Mouse (Mus musculus): Measurements from ENCODE around the gene Lmf2. TPM values are rescaled to one million over a fixed set of nuclear protein-coding genes. Genes with fewer than 3 reads are reported as not detected.

Lmf2 gene
- polyA plus RNA-seq, 1 experiment from 2014 or later = 24.2 TPM

DNA sequence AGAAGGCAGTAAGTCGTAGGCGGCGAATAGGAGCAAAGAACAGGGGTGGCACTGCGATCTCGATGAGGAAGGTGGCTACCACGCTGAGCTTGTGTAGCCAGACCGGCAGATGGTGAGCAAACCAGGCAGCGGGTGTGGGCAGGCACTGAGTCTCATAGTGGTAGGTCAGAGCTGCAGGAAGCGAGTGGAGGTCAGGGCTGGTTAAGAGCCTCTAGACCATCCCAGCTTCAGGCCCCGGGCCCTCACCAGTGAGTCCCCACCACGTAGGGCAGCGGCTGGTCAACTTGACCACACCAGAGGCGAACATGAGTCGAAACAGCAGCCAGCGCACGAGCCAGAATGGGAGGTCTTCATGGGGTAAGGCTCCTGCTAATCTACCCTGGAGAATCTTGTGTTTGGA, 1.6 kb downstream of the Lmf2 start:
- no peak overlapping the region for H3K4me2 ChIP-seq (replicated peaks)
- H3K4me3 ChIP-seq (replicated peaks; ENCODE audit: low read length) = no peak overlapping the region
- no peaks in the 10 kb centered on the region for H3K9me3 ChIP-seq (ENCODE audit: control insufficient read depth, low read length)
- DNase-seq (ENCODE audit: low spot score) (no peak), ATAC-seq (ENCODE audit: low FRiP score) (no peak)
- H3K36me3 ChIP-seq (replicated peaks; ENCODE audit: control insufficient read depth, insufficient read depth) = peaks cover 38% of the 10 kb centered on the region
- no peaks in the 10 kb centered on the region for H3K27me3 ChIP-seq (ENCODE audit: control insufficient read depth, insufficient read depth, low read length)
- H3K4me1 ChIP-seq (replicated peaks; ENCODE audit: control insufficient read depth, insufficient read depth, low read length) = peaks cover 19% of the 10 kb centered on the region
- no peak overlapping the region for H3K27ac ChIP-seq
- 94% methylated on average over 16 of the region's 16 CpGs for WGBS
- H3K9ac ChIP-seq = no peak overlapping the region

DNA sequence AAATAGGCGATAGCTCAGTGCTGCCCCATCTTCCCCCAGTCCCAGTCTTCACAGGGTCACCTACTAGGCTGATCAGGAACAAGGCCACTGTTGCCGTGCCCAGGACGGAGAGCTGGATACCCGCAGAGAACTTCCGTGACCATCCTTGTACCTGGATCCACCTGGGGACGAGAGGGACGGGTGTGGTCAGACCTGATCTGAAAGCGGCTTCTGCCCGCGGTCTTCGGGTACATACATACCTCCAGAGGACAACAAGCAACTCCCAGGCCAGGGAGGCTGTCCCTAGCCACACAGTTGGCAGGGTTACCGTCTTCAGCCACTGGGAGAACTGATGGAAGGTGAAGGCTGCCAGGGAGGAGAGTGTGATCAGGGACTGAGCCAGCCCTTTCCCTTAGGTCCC, 2.7 kb downstream of the Lmf2 start:
- no peak overlapping the region for H3K27ac ChIP-seq
- no peaks in the 10 kb centered on the region for H3K9me3 ChIP-seq (ENCODE audit: control insufficient read depth, low read length)
- WGBS = 97% methylated on average over 12 of the region's 12 CpGs
- no peak overlapping the region for H3K4me2 ChIP-seq (replicated peaks)
- no peak overlapping the region for H3K4me3 ChIP-seq (replicated peaks; ENCODE audit: low read length)
- no peak overlapping the region for H3K9ac ChIP-seq
- ATAC-seq (ENCODE audit: low FRiP score) = no peak
- peaks cover 38% of the 10 kb centered on the region for H3K36me3 ChIP-seq (replicated peaks; ENCODE audit: control insufficient read depth, insufficient read depth)
- no peak for DNase-seq (ENCODE audit: low spot score)
- H3K27me3 ChIP-seq (ENCODE audit: control insufficient read depth, insufficient read depth, low read length) = no peaks in the 10 kb centered on the region
- H3K4me1 ChIP-seq (replicated peaks; ENCODE audit: control insufficient read depth, insufficient read depth, low read length) = peaks cover 19% of the 10 kb centered on the region

DNA sequence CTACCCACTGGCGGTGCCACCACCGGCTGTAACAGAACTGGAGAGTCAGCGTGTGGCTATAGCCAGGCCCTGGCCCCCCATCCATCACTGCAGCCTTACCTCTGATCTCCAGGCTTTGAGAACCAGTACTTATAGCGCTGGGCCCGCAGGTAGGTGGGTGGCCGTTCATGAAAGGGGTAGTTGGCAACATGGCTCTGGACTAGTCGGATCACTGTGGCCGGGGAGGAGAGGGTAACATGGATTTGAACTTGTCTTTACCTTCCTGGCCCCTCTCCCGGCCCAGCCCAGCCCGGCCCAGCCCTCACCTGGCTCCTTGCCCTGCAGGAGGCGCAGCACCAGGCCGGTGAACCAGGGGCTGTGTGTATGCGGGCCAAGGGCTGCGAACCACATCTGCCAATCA, 3.4 kb downstream of the Lmf2 start:
- H3K4me3 ChIP-seq (replicated peaks; ENCODE audit: low read length) = no peak overlapping the region
- peaks cover 38% of the 10 kb centered on the region for H3K36me3 ChIP-seq (replicated peaks; ENCODE audit: control insufficient read depth, insufficient read depth)
- H3K27ac ChIP-seq = no peak overlapping the region
- H3K9ac ChIP-seq = no peak overlapping the region
- DNase-seq (ENCODE audit: low spot score) = no peak
- 98% methylated on average over 14 of the region's 14 CpGs for WGBS
- H3K9me3 ChIP-seq (ENCODE audit: control insufficient read depth, low read length) = no peaks in the 10 kb centered on the region
- H3K4me2 ChIP-seq (replicated peaks) = no peak overlapping the region
- no peak for ATAC-seq (ENCODE audit: low FRiP score)
- H3K4me1 ChIP-seq (replicated peaks; ENCODE audit: control insufficient read depth, insufficient read depth, low read length) = peaks cover 16% of the 10 kb centered on the region
- no peaks in the 10 kb centered on the region for H3K27me3 ChIP-seq (ENCODE audit: control insufficient read depth, insufficient read depth, low read length)

DNA sequence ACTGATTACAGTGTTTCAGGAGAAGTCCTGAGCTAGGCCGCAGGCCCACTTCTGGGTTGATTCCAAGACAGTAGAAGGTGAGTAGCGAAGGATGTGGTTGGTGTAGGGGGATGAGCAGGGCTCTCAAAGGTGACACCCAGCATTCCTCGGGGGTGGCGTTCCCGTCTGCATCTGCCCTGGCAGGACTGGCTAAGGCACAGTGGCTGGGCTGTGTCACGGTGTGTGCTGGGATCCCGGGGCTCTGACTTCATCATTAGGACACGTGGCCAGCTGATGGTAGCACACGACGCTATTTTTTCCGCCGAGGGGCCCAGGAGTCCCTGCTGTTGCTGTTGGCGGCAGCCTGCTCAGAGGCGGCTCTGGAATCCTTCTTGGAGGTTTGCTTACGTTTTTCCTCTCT, 4.2 kb downstream of the Lmf2 start:
- Histone ChIP-seq H3K27ac (no peak overlapping the region), H3K4me3 (replicated peaks; ENCODE audit: low read length) (no peak overlapping the region), H3K27me3 (ENCODE audit: control insufficient read depth, insufficient read depth, low read length) (no peaks in the 10 kb centered on the region), H3K9me3 (ENCODE audit: control insufficient read depth, low read length) (no peaks in the 10 kb centered on the region), H3K9ac (no peak overlapping the region), H3K4me2 (replicated peaks) (no peak overlapping the region), H3K36me3 (replicated peaks; ENCODE audit: control insufficient read depth, insufficient read depth) (peaks cover 38% of the 10 kb centered on the region), H3K4me1 (replicated peaks; ENCODE audit: control insufficient read depth, insufficient read depth, low read length) (peaks cover 8% of the 10 kb centered on the region)
- WGBS = 90% methylated on average over 15 of the region's 15 CpGs
- ATAC-seq (ENCODE audit: low FRiP score) (no peak), DNase-seq (ENCODE audit: low spot score) (no peak)

DNA sequence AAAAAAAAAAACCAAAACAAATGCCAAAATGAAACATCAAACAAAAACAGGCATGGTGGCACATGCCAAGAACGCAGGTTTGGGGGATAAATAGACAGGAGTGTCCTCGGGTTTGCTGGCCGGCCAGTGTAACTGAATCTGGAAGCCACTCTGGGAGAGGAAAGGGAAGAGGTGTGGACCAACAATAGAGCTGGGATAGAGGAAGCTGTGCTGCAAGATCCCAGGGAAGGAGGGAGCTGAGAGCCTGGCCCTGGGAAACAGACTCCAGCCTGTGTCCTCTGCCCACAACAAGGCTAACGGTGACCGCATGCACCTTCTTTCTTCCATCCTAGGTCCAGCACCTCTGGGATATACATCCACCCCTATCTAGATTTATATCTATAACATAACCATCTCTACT, 5.0 kb downstream of the Lmf2 start:
- Histone ChIP-seq H3K9ac (no peak overlapping the region), H3K4me1 (replicated peaks; ENCODE audit: control insufficient read depth, insufficient read depth, low read length) (peaks cover 8% of the 10 kb centered on the region), H3K9me3 (ENCODE audit: control insufficient read depth, low read length) (no peaks in the 10 kb centered on the region), H3K27ac (no peak overlapping the region), H3K4me2 (replicated peaks) (no peak overlapping the region), H3K4me3 (replicated peaks; ENCODE audit: low read length) (no peak overlapping the region), H3K36me3 (replicated peaks; ENCODE audit: control insufficient read depth, insufficient read depth) (peaks cover 38% of the 10 kb centered on the region), H3K27me3 (ENCODE audit: control insufficient read depth, insufficient read depth, low read length) (no peaks in the 10 kb centered on the region)
- DNase-seq (ENCODE audit: low spot score) (no peak), ATAC-seq (ENCODE audit: low FRiP score) (no peak)
- WGBS = 95% methylated on average over 5 of the region's 5 CpGs

DNA sequence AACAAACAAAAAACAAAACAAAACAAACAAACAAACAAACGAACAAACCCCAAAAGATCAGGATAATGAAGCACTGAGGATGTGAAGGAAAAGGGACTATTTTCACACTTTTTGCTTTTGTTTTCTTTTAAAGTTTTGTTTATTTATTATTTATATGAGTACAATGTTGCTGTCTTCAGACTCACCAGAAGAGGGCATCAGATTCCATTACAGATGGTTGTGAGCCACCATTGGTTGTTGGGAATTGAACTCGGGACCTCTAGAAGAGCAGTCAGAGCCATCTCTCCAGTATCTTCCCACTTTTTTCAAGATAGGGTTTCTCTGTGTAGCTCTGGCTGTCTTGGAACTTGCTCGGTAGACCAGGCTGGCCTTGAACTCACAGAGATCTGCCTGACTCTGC, 12.1 kb downstream of the Lmf2 start:
- H3K27me3 ChIP-seq (ENCODE audit: control insufficient read depth, insufficient read depth, low read length) = no peaks in the 10 kb centered on the region
- H3K36me3 ChIP-seq (replicated peaks; ENCODE audit: control insufficient read depth, insufficient read depth) = no peaks in the 10 kb centered on the region
- ATAC-seq (ENCODE audit: low FRiP score) = no peak
- H3K9me3 ChIP-seq (ENCODE audit: control insufficient read depth, low read length) = no peaks in the 10 kb centered on the region
- DNase-seq (ENCODE audit: low spot score) = no peak
- WGBS = 92% methylated on average over 3 of the region's 3 CpGs
- H3K4me1 ChIP-seq (replicated peaks; ENCODE audit: control insufficient read depth, insufficient read depth, low read length) = no peaks in the 10 kb centered on the region
- H3K4me3 ChIP-seq (replicated peaks; ENCODE audit: low read length) = no peak overlapping the region
- no peak overlapping the region for H3K27ac ChIP-seq
- no peak overlapping the region for H3K9ac ChIP-seq
- no peak overlapping the region for H3K4me2 ChIP-seq (replicated peaks)

DNA sequence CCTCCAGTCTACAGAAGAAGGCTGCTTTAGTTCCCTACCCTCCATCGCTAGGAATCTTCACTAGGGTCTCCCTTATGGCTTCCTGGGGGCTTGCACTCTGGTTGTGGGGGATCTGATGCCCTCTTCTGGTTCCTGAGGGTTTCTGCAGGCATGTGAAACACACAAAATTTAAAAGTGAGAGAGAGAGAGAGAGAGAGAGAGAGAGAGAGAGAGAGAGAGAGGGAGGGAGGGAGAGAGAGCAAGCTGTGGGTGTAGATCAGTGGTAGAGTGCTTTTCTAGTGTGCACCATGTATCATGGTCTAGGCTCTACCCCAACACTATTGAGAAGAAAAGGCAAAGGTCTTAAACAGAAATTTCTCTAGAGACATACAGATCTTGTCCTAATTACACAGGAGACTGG, 13.8 kb downstream of the Lmf2 start:
- Histone ChIP-seq H3K36me3 (replicated peaks; ENCODE audit: control insufficient read depth, insufficient read depth) (no peaks in the 10 kb centered on the region), H3K27ac (no peak overlapping the region), H3K27me3 (ENCODE audit: control insufficient read depth, insufficient read depth, low read length) (no peaks in the 10 kb centered on the region), H3K4me3 (replicated peaks; ENCODE audit: low read length) (no peak overlapping the region), H3K9ac (no peak overlapping the region), H3K9me3 (ENCODE audit: control insufficient read depth, low read length) (no peaks in the 10 kb centered on the region), H3K4me1 (replicated peaks; ENCODE audit: control insufficient read depth, insufficient read depth, low read length) (no peaks in the 10 kb centered on the region), H3K4me2 (replicated peaks) (no peak overlapping the region)
- DNase-seq (ENCODE audit: low spot score) = no peak
- WGBS = 25% methylated on average over 1 of the region's 1 CpGs
- no peak for ATAC-seq (ENCODE audit: low FRiP score)

DNA sequence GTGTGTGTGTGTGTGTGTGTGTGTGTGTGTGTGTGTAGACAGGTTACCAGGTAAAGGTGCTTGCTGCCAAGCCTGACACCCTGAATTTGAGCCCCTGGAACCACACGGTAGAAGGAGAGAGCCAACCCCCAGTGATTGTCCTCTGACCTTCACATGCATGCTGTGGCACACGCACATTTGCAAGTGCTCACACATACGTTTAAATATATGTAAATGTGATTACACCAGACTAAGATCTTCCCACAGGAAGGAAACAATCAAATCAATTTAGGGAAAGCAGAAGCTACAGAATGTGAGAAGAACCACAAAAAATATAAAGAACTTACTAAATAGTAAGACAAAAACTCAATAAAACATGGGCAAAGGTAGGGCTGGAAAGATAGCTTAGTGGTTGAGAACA, 15.3 kb downstream of the Lmf2 start:
- DNase-seq (ENCODE audit: low spot score) = no peak
- no peaks in the 10 kb centered on the region for H3K27me3 ChIP-seq (ENCODE audit: control insufficient read depth, insufficient read depth, low read length)
- no peak overlapping the region for H3K4me2 ChIP-seq (replicated peaks)
- no peak overlapping the region for H3K4me3 ChIP-seq (replicated peaks; ENCODE audit: low read length)
- no peak for ATAC-seq (ENCODE audit: low FRiP score)
- H3K36me3 ChIP-seq (replicated peaks; ENCODE audit: control insufficient read depth, insufficient read depth) = no peaks in the 10 kb centered on the region
- WGBS = 84% methylated on average over 3 of the region's 3 CpGs
- no peak overlapping the region for H3K9ac ChIP-seq
- H3K27ac ChIP-seq = no peak overlapping the region
- H3K9me3 ChIP-seq (ENCODE audit: control insufficient read depth, low read length) = no peaks in the 10 kb centered on the region
- no peaks in the 10 kb centered on the region for H3K4me1 ChIP-seq (replicated peaks; ENCODE audit: control insufficient read depth, insufficient read depth, low read length)

DNA sequence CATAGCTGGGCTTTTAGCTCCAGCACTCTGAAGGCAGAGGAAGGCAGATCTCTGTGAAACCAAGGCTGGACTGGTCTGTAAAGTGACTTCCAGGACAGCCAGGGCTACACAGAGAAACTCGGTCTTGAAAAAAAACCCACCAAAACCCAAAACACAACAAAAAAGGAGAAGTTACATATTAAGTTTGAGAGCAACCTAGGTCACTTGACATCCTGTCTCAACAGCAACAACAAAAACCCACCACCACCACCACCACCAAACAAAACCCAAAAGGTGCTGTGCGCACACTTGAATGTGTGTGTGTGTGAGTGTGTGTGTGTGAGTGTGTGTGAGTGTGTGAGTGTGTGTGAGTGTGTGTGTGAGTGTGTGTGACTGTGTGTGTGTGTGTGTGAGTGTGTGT, 15.8 kb downstream of the Lmf2 start:
- H3K4me3 ChIP-seq (replicated peaks; ENCODE audit: low read length) = no peak overlapping the region
- no peaks in the 10 kb centered on the region for H3K4me1 ChIP-seq (replicated peaks; ENCODE audit: control insufficient read depth, insufficient read depth, low read length)
- no peak for DNase-seq (ENCODE audit: low spot score)
- no peaks in the 10 kb centered on the region for H3K36me3 ChIP-seq (replicated peaks; ENCODE audit: control insufficient read depth, insufficient read depth)
- no peak for ATAC-seq (ENCODE audit: low FRiP score)
- no peaks in the 10 kb centered on the region for H3K27me3 ChIP-seq (ENCODE audit: control insufficient read depth, insufficient read depth, low read length)
- WGBS = 85% methylated on average over 2 of the region's 2 CpGs
- no peak overlapping the region for H3K4me2 ChIP-seq (replicated peaks)
- no peaks in the 10 kb centered on the region for H3K9me3 ChIP-seq (ENCODE audit: control insufficient read depth, low read length)
- H3K27ac ChIP-seq = no peak overlapping the region
- no peak overlapping the region for H3K9ac ChIP-seq

DNA sequence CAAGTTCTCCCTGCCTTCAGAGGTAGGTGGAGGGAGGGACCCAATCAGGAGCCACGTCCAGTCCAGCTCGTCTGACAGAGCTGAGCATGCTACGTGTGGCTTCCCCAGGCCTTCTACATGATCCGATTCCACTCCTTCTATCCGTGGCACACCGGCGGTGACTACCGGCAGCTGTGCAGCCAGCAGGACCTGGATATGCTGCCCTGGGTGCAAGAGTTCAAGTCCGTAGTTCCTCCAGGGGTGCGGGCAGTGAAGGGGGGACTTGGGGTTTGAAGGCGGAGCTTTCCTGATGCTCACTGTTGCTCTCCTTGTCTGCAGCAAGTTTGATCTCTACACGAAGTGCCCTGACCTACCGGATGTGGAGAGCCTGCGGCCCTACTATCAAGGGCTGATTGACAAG, 19.0 kb downstream of the Lmf2 start:
- no peaks in the 10 kb centered on the region for H3K9me3 ChIP-seq (ENCODE audit: control insufficient read depth, low read length)
- H3K4me2 ChIP-seq (replicated peaks) = no peak overlapping the region
- H3K9ac ChIP-seq = no peak overlapping the region
- no peak overlapping the region for H3K4me3 ChIP-seq (replicated peaks; ENCODE audit: low read length)
- no peaks in the 10 kb centered on the region for H3K27me3 ChIP-seq (ENCODE audit: control insufficient read depth, insufficient read depth, low read length)
- DNase-seq (ENCODE audit: low spot score) = no peak
- no peak for ATAC-seq (ENCODE audit: low FRiP score)
- H3K4me1 ChIP-seq (replicated peaks; ENCODE audit: control insufficient read depth, insufficient read depth, low read length) = no peaks in the 10 kb centered on the region
- 88% methylated on average over 14 of the region's 14 CpGs for WGBS
- no peak overlapping the region for H3K27ac ChIP-seq
- no peaks in the 10 kb centered on the region for H3K36me3 ChIP-seq (replicated peaks; ENCODE audit: control insufficient read depth, insufficient read depth)
